ENCODE assay signal across 27 mouse cellular contexts in the genomic region with DNA sequence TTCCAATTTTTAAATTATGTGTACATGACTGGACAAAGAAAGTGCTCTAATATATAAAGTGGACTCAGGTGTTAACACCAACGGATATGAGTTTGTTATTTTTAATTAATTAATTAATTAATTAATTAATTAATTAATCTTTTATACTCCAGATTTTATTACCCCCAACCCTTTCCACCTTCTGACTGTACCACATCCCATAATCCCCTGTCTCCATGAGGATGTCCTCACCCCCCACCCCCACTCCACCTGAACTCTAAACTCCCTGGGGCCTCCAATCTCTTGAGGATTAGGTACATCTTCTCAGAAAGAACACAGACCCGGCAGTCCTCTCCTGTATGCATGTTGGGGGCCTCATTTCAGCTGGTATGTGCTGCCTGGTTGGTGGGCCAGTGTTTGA.
DNase-seq lines count a peak whose midpoint lies in the region; ATAC-seq and TF ChIP-seq lines count a peak whose summit lies in the region.
"Had no signal": no experiment of that assay in that cellular context is flagged by ENCODE, and none has a peak within 500 bp of the region (broad histone marks: within the 10 kb centered on the region; RNA-seq: fewer than 3 reads in every experiment).

No protein-coding gene starts in this region.

- no peak overlapping the region for H3K9ac ChIP-seq in embryonic facial prominence, embryonic 12.5 days
- no peak overlapping the region for H3K9ac ChIP-seq in limb, embryonic 13.5 days
- H3K9ac ChIP-seq in midbrain, embryonic 13.5 days (replicated peaks): no peak overlapping the region
- no peak overlapping the region for H3K9ac ChIP-seq in midbrain, postnatal 0 days (replicated peaks; ENCODE audit: low read length, poor library complexity, severe bottlenecking)
- H3K9ac ChIP-seq in stomach, embryonic 14.5 days (replicated peaks; ENCODE audit: low read depth, low read length): no peak overlapping the region
- H3K9ac ChIP-seq in stomach, postnatal 0 days (ENCODE audit: low read length): no peak overlapping the region
- H3K9ac ChIP-seq: embryonic facial prominence, embryonic 15.5 days; forebrain, embryonic 13.5 days; heart, embryonic 12.5 days; heart, embryonic 15.5 days; hindbrain, embryonic 13.5 days had no signal

- H3K9me3 ChIP-seq in embryonic facial prominence, embryonic 12.5 days: no peaks in the 10 kb centered on the region
- no peaks in the 10 kb centered on the region for H3K9me3 ChIP-seq in embryonic facial prominence, embryonic 10.5 days
- H3K9me3 ChIP-seq in limb, embryonic 13.5 days: no peaks in the 10 kb centered on the region
- H3K9me3 ChIP-seq in limb, embryonic 10.5 days (replicated peaks): no peaks in the 10 kb centered on the region
- H3K9me3 ChIP-seq in midbrain, embryonic 13.5 days: no peaks in the 10 kb centered on the region
- no peaks in the 10 kb centered on the region for H3K9me3 ChIP-seq in midbrain, postnatal 0 days (ENCODE audit: low read length)
- H3K9me3 ChIP-seq in stomach, embryonic 14.5 days (ENCODE audit: control insufficient read depth, low read depth, low read length): no peaks in the 10 kb centered on the region
- no peaks in the 10 kb centered on the region for H3K9me3 ChIP-seq in stomach, postnatal 0 days (ENCODE audit: control insufficient read depth, low read length)
- H3K9me3 ChIP-seq: embryonic facial prominence, embryonic 15.5 days; forebrain, embryonic 13.5 days; heart, embryonic 12.5 days; heart, embryonic 15.5 days; hindbrain, embryonic 10.5 days; hindbrain, embryonic 13.5 days had no signal

- no peak for TF ChIP-seq CTCF in midbrain, postnatal 0 days (IDR thresholded peaks at IDR 0.05)
- no peak for TF ChIP-seq CTCF in stomach, postnatal 0 days (IDR thresholded peaks at IDR 0.05; ENCODE audit: low read depth)

- H3K4me2 ChIP-seq in embryonic facial prominence, embryonic 12.5 days (replicated peaks): no peak overlapping the region
- no peak overlapping the region for H3K4me2 ChIP-seq in limb, embryonic 13.5 days (replicated peaks)
- H3K4me2 ChIP-seq in midbrain, embryonic 13.5 days (replicated peaks): no peak overlapping the region
- H3K4me2 ChIP-seq in midbrain, postnatal 0 days (ENCODE audit: low read depth, low read length, poor library complexity, severe bottlenecking): no peak overlapping the region
- no peak overlapping the region for H3K4me2 ChIP-seq in stomach, embryonic 14.5 days (replicated peaks; ENCODE audit: low read depth, low read length)
- H3K4me2 ChIP-seq in stomach, postnatal 0 days (replicated peaks; ENCODE audit: low read depth): no peak overlapping the region
- H3K4me2 ChIP-seq: embryonic facial prominence, embryonic 15.5 days; forebrain, embryonic 13.5 days; heart, embryonic 12.5 days; heart, embryonic 15.5 days; hindbrain, embryonic 13.5 days had no signal

- WGBS in embryonic facial prominence, embryonic 12.5 days: 69% methylated on average over 2 of the region's 2 CpGs
- 82% methylated on average over 2 of the region's 2 CpGs for WGBS in embryonic facial prominence, embryonic 10.5 days
- WGBS in limb, embryonic 13.5 days: 70% methylated on average over 2 of the region's 2 CpGs
- 84% methylated on average over 2 of the region's 2 CpGs for WGBS in limb, embryonic 10.5 days
- 74% methylated on average over 2 of the region's 2 CpGs for WGBS in midbrain, embryonic 13.5 days
- 71% methylated on average over 2 of the region's 2 CpGs for WGBS in midbrain, postnatal 0 days
- 84% methylated on average over 2 of the region's 2 CpGs for WGBS in stomach, embryonic 14.5 days
- 73% methylated on average over 2 of the region's 2 CpGs for WGBS in stomach, postnatal 0 days

- H3K27me3 ChIP-seq in embryonic facial prominence, embryonic 12.5 days: no peaks in the 10 kb centered on the region
- H3K27me3 ChIP-seq in embryonic facial prominence, embryonic 10.5 days (replicated peaks; ENCODE audit: low read depth, poor library complexity, severe bottlenecking): no peaks in the 10 kb centered on the region
- H3K27me3 ChIP-seq in limb, embryonic 13.5 days: no peaks in the 10 kb centered on the region
- H3K27me3 ChIP-seq in limb, embryonic 10.5 days (ENCODE audit: low read depth, poor library complexity, severe bottlenecking): no peaks in the 10 kb centered on the region
- H3K27me3 ChIP-seq in midbrain, embryonic 13.5 days: no peaks in the 10 kb centered on the region
- H3K27me3 ChIP-seq in midbrain, postnatal 0 days (ENCODE audit: insufficient read depth, low read length): no peaks in the 10 kb centered on the region
- no peaks in the 10 kb centered on the region for H3K27me3 ChIP-seq in stomach, embryonic 14.5 days (ENCODE audit: control insufficient read depth, insufficient read depth, low read length)
- H3K27me3 ChIP-seq in stomach, postnatal 0 days (ENCODE audit: control insufficient read depth, insufficient read depth, low read length): no peaks in the 10 kb centered on the region
- H3K27me3 ChIP-seq: embryonic facial prominence, embryonic 15.5 days; forebrain, embryonic 13.5 days; heart, embryonic 12.5 days; heart, embryonic 15.5 days; hindbrain, embryonic 13.5 days had no signal

- H3K27ac ChIP-seq in embryonic facial prominence, embryonic 12.5 days: no peak overlapping the region
- H3K27ac ChIP-seq in embryonic facial prominence, embryonic 10.5 days (replicated peaks): no peak overlapping the region
- no peak overlapping the region for H3K27ac ChIP-seq in limb, embryonic 13.5 days
- H3K27ac ChIP-seq in limb, embryonic 10.5 days: no peak overlapping the region
- H3K27ac ChIP-seq in midbrain, embryonic 13.5 days: no peak overlapping the region
- no peak overlapping the region for H3K27ac ChIP-seq in midbrain, postnatal 0 days (ENCODE audit: low read depth, low read length)
- H3K27ac ChIP-seq in stomach, embryonic 14.5 days (ENCODE audit: low read length): no peak overlapping the region
- H3K27ac ChIP-seq in stomach, postnatal 0 days (replicated peaks): no peak overlapping the region
- H3K27ac ChIP-seq: embryonic facial prominence, embryonic 15.5 days; forebrain, embryonic 13.5 days; heart, embryonic 15.5 days; hindbrain, embryonic 10.5 days; hindbrain, embryonic 13.5 days had no signal

- no peaks in the 10 kb centered on the region for H3K4me1 ChIP-seq in embryonic facial prominence, embryonic 12.5 days
- H3K4me1 ChIP-seq in embryonic facial prominence, embryonic 10.5 days: no peaks in the 10 kb centered on the region
- H3K4me1 ChIP-seq in limb, embryonic 13.5 days: no peaks in the 10 kb centered on the region
- no peaks in the 10 kb centered on the region for H3K4me1 ChIP-seq in limb, embryonic 10.5 days
- H3K4me1 ChIP-seq in midbrain, embryonic 13.5 days (replicated peaks): no peaks in the 10 kb centered on the region
- H3K4me1 ChIP-seq in midbrain, postnatal 0 days (ENCODE audit: insufficient read depth, low read length): no peaks in the 10 kb centered on the region; the same call in 1 of the 2 replicates
- H3K4me1 ChIP-seq in stomach, embryonic 14.5 days (ENCODE audit: control insufficient read depth, insufficient read depth, low read length): no peaks in the 10 kb centered on the region
- H3K4me1 ChIP-seq in stomach, postnatal 0 days (replicated peaks; ENCODE audit: control insufficient read depth, insufficient read depth): no peaks in the 10 kb centered on the region
- H3K4me1 ChIP-seq: embryonic facial prominence, embryonic 15.5 days; forebrain, embryonic 13.5 days; heart, embryonic 12.5 days; heart, embryonic 15.5 days; hindbrain, embryonic 10.5 days; hindbrain, embryonic 13.5 days had no signal

- no peaks in the 10 kb centered on the region for H3K36me3 ChIP-seq in embryonic facial prominence, embryonic 12.5 days
- no peaks in the 10 kb centered on the region for H3K36me3 ChIP-seq in embryonic facial prominence, embryonic 10.5 days (replicated peaks)
- H3K36me3 ChIP-seq in limb, embryonic 13.5 days: no peaks in the 10 kb centered on the region
- H3K36me3 ChIP-seq in limb, embryonic 10.5 days: no peaks in the 10 kb centered on the region
- no peaks in the 10 kb centered on the region for H3K36me3 ChIP-seq in midbrain, embryonic 13.5 days
- H3K36me3 ChIP-seq in midbrain, postnatal 0 days (ENCODE audit: insufficient read depth, low read length): no peaks in the 10 kb centered on the region
- no peaks in the 10 kb centered on the region for H3K36me3 ChIP-seq in stomach, embryonic 14.5 days (ENCODE audit: control insufficient read depth, insufficient read depth, low read length)
- no peaks in the 10 kb centered on the region for H3K36me3 ChIP-seq in stomach, postnatal 0 days (ENCODE audit: control insufficient read depth, insufficient read depth, low read length)
- H3K36me3 ChIP-seq: embryonic facial prominence, embryonic 15.5 days; heart, embryonic 12.5 days; heart, embryonic 15.5 days; hindbrain, embryonic 10.5 days; hindbrain, embryonic 13.5 days had no signal

- no peak for TF ChIP-seq EP300 in stomach, postnatal 0 days (optimal IDR thresholded peaks at IDR 0.05)

- DNase-seq in embryonic facial prominence, embryonic 10.5 days (ENCODE audit: low spot score): no peak
- DNase-seq in limb, embryonic 10.5 days (ENCODE audit: low spot score): no peak
- DNase-seq in midbrain, postnatal 0 days (ENCODE audit: low spot score): no peak
- no peak for DNase-seq in stomach, postnatal 0 days (ENCODE audit: low spot score)
- DNase-seq: adrenal gland, adult 8-10 months; adrenal gland, postnatal 25 days; cerebellum, adult 11-12 months; cerebellum, adult 8-10 months; cerebellum, postnatal 10 days; cerebellum, postnatal 36 days; embryo, embryonic 11 days; gastrocnemius, postnatal 25 days; heart, adult 18-20 months; heart, postnatal 10 days; heart, postnatal 36 days had no signal

- 0 out of 2 replicates have a peak, but pooled peaks have one; percentile 28 for ATAC-seq in embryonic facial prominence, embryonic 12.5 days (ENCODE audit: insufficient number of reproducible peaks, insufficient read depth, low FRiP score, low TSS enrichment)
- 0 out of 2 replicates have a peak, but pooled peaks have one; percentile 19 for ATAC-seq in limb, embryonic 13.5 days (ENCODE audit: low FRiP score, low read depth)
- peak; percentile 43; the same call in 1 of the 2 replicates for ATAC-seq in midbrain, embryonic 13.5 days
- ATAC-seq in midbrain, postnatal 0 days (ENCODE audit: low FRiP score): no peak
- ATAC-seq in stomach, embryonic 14.5 days (ENCODE audit: insufficient number of reproducible peaks, insufficient read depth, low FRiP score, low read depth): 0 out of 2 replicates have a peak, but pooled peaks have one; percentile 14
- ATAC-seq in stomach, postnatal 0 days (ENCODE audit: low FRiP score, low TSS enrichment): no peak
- ATAC-seq: activated CD4-positive, CD25-positive, alpha-beta regulatory T cell, adult 4 months; forebrain, embryonic 13.5 days; hindbrain, embryonic 16.5 days had no signal

- no peak overlapping the region for H3K4me3 ChIP-seq in embryonic facial prominence, embryonic 12.5 days
- H3K4me3 ChIP-seq in embryonic facial prominence, embryonic 10.5 days: no peak overlapping the region
- H3K4me3 ChIP-seq in limb, embryonic 13.5 days: no peak overlapping the region
- no peak overlapping the region for H3K4me3 ChIP-seq in limb, embryonic 10.5 days
- H3K4me3 ChIP-seq in midbrain, embryonic 13.5 days (replicated peaks): no peak overlapping the region
- H3K4me3 ChIP-seq in midbrain, postnatal 0 days (ENCODE audit: low read depth, low read length): no peak overlapping the region
- no peak overlapping the region for H3K4me3 ChIP-seq in stomach, embryonic 14.5 days (ENCODE audit: low read depth, low read length)
- no peak overlapping the region for H3K4me3 ChIP-seq in stomach, postnatal 0 days (ENCODE audit: low read depth, low read length)
- H3K4me3 ChIP-seq: embryonic facial prominence, embryonic 15.5 days; forebrain, embryonic 13.5 days; heart, embryonic 12.5 days; heart, embryonic 15.5 days; hindbrain, embryonic 10.5 days; hindbrain, embryonic 13.5 days had no signal

Comparison
In these comparisons a context has a peak if more than half of its experiments do, and no peak if none do; other contexts are left out.
1. ATAC-seq: peak in embryonic facial prominence, embryonic 12.5 days (single experiment), limb, embryonic 13.5 days (single experiment), midbrain, embryonic 13.5 days (single experiment) and stomach, embryonic 14.5 days (single experiment); none in midbrain, postnatal 0 days (single experiment) and stomach, postnatal 0 days (single experiment).